Mouse (Mus musculus) heart, embryonic 14.5 days (tissue): ENCODE measurements around the gene Ager. TPM values are rescaled to one million over a fixed set of nuclear protein-coding genes. Genes with fewer than 3 reads are reported as not detected.
A peak's percentile ranks its signal among the peaks of the same experiment; 100 is the strongest.

ENCODE experiments used
- ATAC-seq: fragments of 200-750 bp; cut with Nextera tagmentation; 2 replicates; pipeline ENCODE4 v1.8.0; 2017; ENCODE audit warnings: low read depth, moderate TSS enrichment; ENCODE audit not compliant: insufficient number of reproducible peaks, insufficient read depth, low FRiP score
- H3K27ac ChIP-seq, 2 experiments: fragments of 200-500 bp in 1 of 2; fragments of 300-500 bp in 1 of 2; sonication (generic) in 1 of 2; replicated peaks in 1 of 2; 2 replicates each; pipeline ENCODE4 v1.5.1; 2012 to 2014; ENCODE audit warnings: low read depth in 2 of 2, low read length in 2 of 2, control low read depth in 1 of 2, mild to moderate bottlenecking in 1 of 2, mixed read lengths in 1 of 2; ENCODE audit not compliant: control insufficient read depth in 1 of 2, insufficient read depth in 1 of 2
- H3K27me3 ChIP-seq: fragments of 300-500 bp; sonication (generic); 2 replicates; pipeline ENCODE4 v1.6.1; 2014; ENCODE audit warnings: mild to moderate bottlenecking, low read length, control low read depth; ENCODE audit not compliant: control insufficient read depth, insufficient read depth
- H3K36me3 ChIP-seq: fragments of 300-500 bp; sonication (generic); 2 replicates; pipeline ENCODE4 v1.6.1; 2014; ENCODE audit warnings: mild to moderate bottlenecking, control low read depth, low read length, mixed read lengths; ENCODE audit not compliant: control insufficient read depth, insufficient read depth
- H3K4me1 ChIP-seq, 2 experiments: fragments of 200-500 bp in 1 of 2; fragments of 300-500 bp in 1 of 2; sonication (generic) in 1 of 2; 2 replicates each; pipeline ENCODE4 v1.6.1; 2012 to 2014; ENCODE audit warnings: low read length in 2 of 2, control low read depth in 1 of 2, mixed read lengths in 1 of 2; ENCODE audit not compliant: control insufficient read depth in 2 of 2, insufficient read depth in 2 of 2
- H3K4me2 ChIP-seq: fragments of 300-500 bp; sonication (generic); 2 replicates; pipeline ENCODE4 v1.6.1; 2014; ENCODE audit warnings: mild to moderate bottlenecking, low read length
- H3K4me3 ChIP-seq, 2 experiments: fragments of 200-500 bp in 1 of 2; fragments of 300-500 bp in 1 of 2; sonication (generic) in 1 of 2; 2 replicates each; pipeline ENCODE4 v1.5.1; 2012 to 2014; ENCODE audit warnings: low read length in 2 of 2, mild to moderate bottlenecking in 2 of 2, control low read depth in 1 of 2, low read depth in 1 of 2, moderate library complexity in 1 of 2; ENCODE audit not compliant: control insufficient read depth in 1 of 2, insufficient read depth in 1 of 2
- H3K9ac ChIP-seq: fragments of 300-500 bp; sonication (generic); 2 replicates; pipeline ENCODE4 v1.6.1; 2014; ENCODE audit warnings: mild to moderate bottlenecking, low read length
- H3K9me3 ChIP-seq: fragments of 300-500 bp; sonication (generic); 2 replicates; pipeline ENCODE4 v1.6.1; 2016; ENCODE audit warnings: low read length, control low read depth; ENCODE audit not compliant: control insufficient read depth
- WGBS: fragments of 180-500 bp; shearing (Covaris S2); extraction: QIAGEN DNeasy Blood & Tissue Kit; methylation state at CpG from one replicate; pipeline ENCODE4 v1.1.7; 2014; 5-methylcytosine and 5-hydroxymethylcytosine counted together
- polyA plus RNA-seq: library from polyadenylated mRNA; unstranded; fragments of >200 nt; fragmentation: Nextera tagmentation; extraction: Ambion mirVana; gene quantifications from 2 replicates; pipeline ENCODE4 v1.2.1, GENCODE M21; 2014

Gene Ager
- polyA plus RNA-seq, result 1.2 and 1.8 TPM in 2 replicates

GRCm38 (mm10) chr17:34597566-34598095 is at the start of gene Ager:
TSS of gene Ager (plus strand) at chr17:34597862.
- H3K27ac ChIP-seq, result no peak within 1 kb of the TSS
- no peak for ATAC-seq

GRCm38 (mm10) chr17:34549156-34549555 is 48.5 kb upstream of the Ager start:
- H3K4me2 ChIP-seq, result no peak overlapping the region
- H3K4me3 ChIP-seq, result no peak overlapping the region
- no peaks in the 10 kb centered on the region for H3K36me3 ChIP-seq
- 85% methylated on average over 3 of the region's 3 CpGs for WGBS
- no peaks in the 10 kb centered on the region for H3K4me1 ChIP-seq
- no peaks in the 10 kb centered on the region for H3K9me3 ChIP-seq
- no peak overlapping the region for H3K9ac ChIP-seq
- no peaks in the 10 kb centered on the region for H3K27me3 ChIP-seq
- ATAC-seq, result no peak
- H3K27ac ChIP-seq, result no peak overlapping the region

More at GRCm38 (mm10) chr17:34597566-34598095, at the start of gene Ager:
- Histone ChIP-seq H3K36me3 (peaks cover 51% of the 10 kb centered on the region), H3K4me1 (peaks cover 17 to 41% of the 10 kb centered on the region in 2 experiments; a peak in 3 of 4 replicates), H3K4me3 (no peak within 1 kb of the TSS), H3K4me2 (peak within 1 kb of the TSS; percentile 23; the same call in 1 of the 2 replicates), H3K27me3 (no peaks in the 10 kb centered on the region), H3K9me3 (no peaks in the 10 kb centered on the region), H3K9ac (peak within 1 kb of the TSS; percentile 47; the same call in 1 of the 2 replicates)
- 8% methylated on average over 6 of the region's 6 CpGs for WGBS

GRCm38 (mm10) chr17:34549843-34550242 is 47.8 kb upstream of the Ager start:
- no peak overlapping the region for H3K9ac ChIP-seq
- H3K9me3 ChIP-seq, result no peaks in the 10 kb centered on the region
- no peaks in the 10 kb centered on the region for H3K4me1 ChIP-seq
- H3K27me3 ChIP-seq, result no peaks in the 10 kb centered on the region
- WGBS, result 69% methylated on average over 2 of the region's 2 CpGs
- no peak for ATAC-seq
- no peak overlapping the region for H3K27ac ChIP-seq
- no peak overlapping the region for H3K4me2 ChIP-seq
- no peak overlapping the region for H3K4me3 ChIP-seq
- no peaks in the 10 kb centered on the region for H3K36me3 ChIP-seq

- ATAC-seq, result no peak
- no peak overlapping the region for H3K27ac ChIP-seq
- no peaks in the 10 kb centered on the region for H3K36me3 ChIP-seq
- 0 out of 2 replicates have a peak, but pooled peaks cover under 1% of the 10 kb centered on the region for H3K9me3 ChIP-seq
- no peak overlapping the region for H3K4me3 ChIP-seq
- H3K27me3 ChIP-seq, result no peaks in the 10 kb centered on the region
- 24% methylated on average over 5 of the region's 5 CpGs for WGBS
- H3K4me1 ChIP-seq, result no peaks in the 10 kb centered on the region
- no peak overlapping the region for H3K4me2 ChIP-seq
- H3K9ac ChIP-seq, result no peak overlapping the region
These were observed 42.2 kb upstream of the Ager start for GRCm38 (mm10) chr17:34555483-34555882.

- Histone ChIP-seq H3K27ac (no peak overlapping the region), H3K4me1 (no peaks in the 10 kb centered on the region; a peak in 1 of 4 replicates), H3K27me3 (no peaks in the 10 kb centered on the region), H3K9me3 (0 out of 2 replicates have a peak, but pooled peaks cover 2% of the 10 kb centered on the region), H3K36me3 (no peaks in the 10 kb centered on the region), H3K4me3 (no peak overlapping the region), H3K4me2 (no peak overlapping the region), H3K9ac (no peak overlapping the region)
- 69% methylated on average over 8 of the region's 8 CpGs for WGBS
- no peak for ATAC-seq
These were observed 41.3 kb upstream of the Ager start for GRCm38 (mm10) chr17:34556406-34556805.

- H3K9me3 ChIP-seq, result 0 out of 2 replicates have a peak, but pooled peaks cover 2% of the 10 kb centered on the region
- H3K4me1 ChIP-seq, result no peaks in the 10 kb centered on the region; a peak in 1 of 4 replicates
- 74% methylated on average over 11 of the region's 11 CpGs for WGBS
- H3K4me3 ChIP-seq, result no peak overlapping the region
- no peak overlapping the region for H3K9ac ChIP-seq
- no peak overlapping the region for H3K27ac ChIP-seq
- H3K36me3 ChIP-seq, result no peaks in the 10 kb centered on the region
- ATAC-seq, result no peak
- no peak overlapping the region for H3K4me2 ChIP-seq
- H3K27me3 ChIP-seq, result no peaks in the 10 kb centered on the region
These were observed 40.3 kb upstream of the Ager start for GRCm38 (mm10) chr17:34557411-34557810.

- H3K4me2 ChIP-seq, result no peak overlapping the region
- no peak for ATAC-seq
- H3K4me3 ChIP-seq, result no peak overlapping the region
- peaks cover 3% of the 10 kb centered on the region in 2 experiments; a peak in 3 of 4 replicates for H3K4me1 ChIP-seq
- H3K27me3 ChIP-seq, result no peaks in the 10 kb centered on the region
- 0 out of 2 replicates have a peak, but pooled peaks cover 2% of the 10 kb centered on the region for H3K9me3 ChIP-seq
- H3K36me3 ChIP-seq, result no peaks in the 10 kb centered on the region
- 81% methylated on average over 7 of the region's 7 CpGs for WGBS
- H3K9ac ChIP-seq, result no peak overlapping the region
- no peak overlapping the region for H3K27ac ChIP-seq
These were observed 38.5 kb upstream of the Ager start for GRCm38 (mm10) chr17:34559116-34559515.

GRCm38 (mm10) chr17:34559895-34560294 is 37.8 kb upstream of the Ager start:
- 26% methylated on average over 15 of the region's 15 CpGs for WGBS
- Histone ChIP-seq H3K27me3 (no peaks in the 10 kb centered on the region), H3K36me3 (no peaks in the 10 kb centered on the region)

More at GRCm38 (mm10) chr17:34559895-34560294, 37.8 kb upstream of the Ager start:
- no peak overlapping the region for H3K9ac ChIP-seq
- no peak for ATAC-seq
- H3K4me3 ChIP-seq, result no peak overlapping the region
- H3K4me2 ChIP-seq, result no peak overlapping the region
- H3K9me3 ChIP-seq, result 0 out of 2 replicates have a peak, but pooled peaks cover 2% of the 10 kb centered on the region
- peaks cover 8% of the 10 kb centered on the region in 2 experiments for H3K4me1 ChIP-seq
- H3K27ac ChIP-seq, result no peak overlapping the region
